Mouse (Mus musculus): Measurements from ENCODE around the gene Slc16a11.

DNA sequence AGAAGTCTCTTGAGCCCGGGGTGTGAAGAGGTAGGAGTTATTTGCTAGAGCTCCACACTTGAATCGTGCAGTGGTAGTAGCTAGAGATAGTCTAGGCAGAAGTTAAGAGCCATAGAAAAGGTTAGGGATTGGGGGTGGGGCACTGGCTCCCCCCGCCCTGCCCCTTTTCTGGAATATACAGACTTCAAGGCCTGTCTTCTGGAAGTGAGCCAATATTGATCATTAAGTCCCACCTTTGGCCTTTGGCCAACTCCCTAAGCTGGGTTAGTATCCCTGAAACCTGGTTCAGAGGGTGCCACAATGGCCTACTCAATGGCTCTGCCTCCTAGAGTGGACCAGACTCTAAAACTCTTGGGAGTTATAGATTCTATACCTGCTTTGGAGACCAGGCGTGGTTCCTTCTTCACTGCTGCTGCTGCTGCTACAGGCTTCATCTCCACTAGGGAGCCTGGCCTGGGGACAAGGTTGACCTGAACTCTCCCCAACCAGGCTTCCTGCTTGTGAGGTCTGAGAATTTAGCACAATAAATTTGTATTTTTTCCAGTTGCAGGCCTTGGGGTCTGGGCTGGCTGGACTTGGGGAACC, 15.2 kb downstream of the Slc16a11 start:
- no peak for TF ChIP-seq POLR2A (IDR thresholded peaks at IDR 0.05; ENCODE audit: extremely low read depth, insufficient read depth, low read length)
- TF ChIP-seq CTCF (IDR thresholded peaks at IDR 0.05; ENCODE audit: low read depth, low read length) = no peak
